Mouse (Mus musculus): ENCODE results near the gene Ryk.

Ryk gene

GRCm38 (mm10) chr9:102858283-102858682 is 23.6 kb downstream of the Ryk start:
- no peak for DNase-seq (ENCODE audit: low read depth, low spot score)

- DNase-seq (ENCODE audit: low read depth, low spot score): no peak
Measured at GRCm38 (mm10) chr9:102859399-102859798, 24.7 kb downstream of the Ryk start.

- no peak for DNase-seq (ENCODE audit: low read depth, low spot score)
Measured at GRCm38 (mm10) chr9:102859963-102860362, 25.2 kb downstream of the Ryk start.

GRCm38 (mm10) chr9:102860802-102861469 is 26.2 kb downstream of the Ryk start:
- DNase-seq (ENCODE audit: low read depth, low spot score): no peak

- DNase-seq (ENCODE audit: low read depth, low spot score): no peak
Measured at GRCm38 (mm10) chr9:102861789-102862188, 27.1 kb downstream of the Ryk start.

- no peak for DNase-seq (ENCODE audit: low read depth, low spot score)
Measured at GRCm38 (mm10) chr9:102862260-102862659, 27.5 kb downstream of the Ryk start.

- DNase-seq (ENCODE audit: low read depth, low spot score): no peak
Measured at GRCm38 (mm10) chr9:102863876-102864545, 29.3 kb downstream of the Ryk start.

- DNase-seq (ENCODE audit: low read depth, low spot score): no peak
Measured at GRCm38 (mm10) chr9:102864931-102865330, 30.2 kb downstream of the Ryk start.

- DNase-seq (ENCODE audit: low read depth, low spot score): no peak
Measured at GRCm38 (mm10) chr9:102865946-102866737, 31.4 kb downstream of the Ryk start.

- DNase-seq (ENCODE audit: low read depth, low spot score): peak; percentile 59
Measured at GRCm38 (mm10) chr9:102866893-102867292, 32.2 kb downstream of the Ryk start.

GRCm38 (mm10) chr9:102867516-102867915 is 32.8 kb downstream of the Ryk start:
- no peak for DNase-seq (ENCODE audit: low read depth, low spot score)

GRCm38 (mm10) chr9:102868451-102868850 is 33.7 kb downstream of the Ryk start:
- no peak for DNase-seq (ENCODE audit: low read depth, low spot score)

- DNase-seq (ENCODE audit: low read depth, low spot score): no peak
Measured at GRCm38 (mm10) chr9:102876054-102876690, 41.5 kb downstream of the Ryk start.

- no peak for DNase-seq (ENCODE audit: low read depth, low spot score)
Measured at GRCm38 (mm10) chr9:102877916-102878315, 43.2 kb downstream of the Ryk start.

- DNase-seq (ENCODE audit: low read depth, low spot score): peak; percentile 53
Measured at GRCm38 (mm10) chr9:102879545-102879944, 44.8 kb downstream of the Ryk start.

GRCm38 (mm10) chr9:102884703-102885102 is 50.0 kb downstream of the Ryk start:
- no peak for DNase-seq (ENCODE audit: low read depth, low spot score)

- DNase-seq (ENCODE audit: low read depth, low spot score): no peak
Measured at GRCm38 (mm10) chr9:102890166-102890565, 55.4 kb downstream of the Ryk start.

- DNase-seq (ENCODE audit: low read depth, low spot score): no peak
Measured at GRCm38 (mm10) chr9:102892480-102893355, 58.0 kb downstream of the Ryk start.

GRCm38 (mm10) chr9:102893356-102893870 is 58.7 kb downstream of the Ryk start:
- DNase-seq (ENCODE audit: low read depth, low spot score): no peak

- no peak for DNase-seq (ENCODE audit: low read depth, low spot score)
Measured at GRCm38 (mm10) chr9:102899916-102900315, 65.2 kb downstream of the Ryk start.

- no peak for DNase-seq (ENCODE audit: low read depth, low spot score)
Measured at GRCm38 (mm10) chr9:102902308-102902707, 67.6 kb downstream of the Ryk start.
